Mouse (Mus musculus): Measurements from ENCODE around the gene Cdsn.

GRCm38 (mm10) chr17:35517526-35517925 is 34.4 kb upstream of the Cdsn start:
- no peak for TF ChIP-seq ZC3H11A (IDR thresholded peaks at IDR 0.05; ENCODE audit: borderline replicate concordance, low read depth, low read length)
- no peak for TF ChIP-seq HCFC1 (IDR thresholded peaks at IDR 0.05; ENCODE audit: borderline replicate concordance, insufficient read depth, low read length)
- no peak for TF ChIP-seq CHD2 (IDR thresholded peaks at IDR 0.05; ENCODE audit: low read depth, low read length)
- no peak for TF ChIP-seq MAFK (IDR thresholded peaks at IDR 0.05; ENCODE audit: insufficient read depth, low read depth, low read length)
- TF ChIP-seq ZNF384 (IDR thresholded peaks at IDR 0.05; ENCODE audit: low read depth, low read length): no peak
